Comparison of ENCODE assay signal across 10 mouse cellular contexts in the genomic region with DNA sequence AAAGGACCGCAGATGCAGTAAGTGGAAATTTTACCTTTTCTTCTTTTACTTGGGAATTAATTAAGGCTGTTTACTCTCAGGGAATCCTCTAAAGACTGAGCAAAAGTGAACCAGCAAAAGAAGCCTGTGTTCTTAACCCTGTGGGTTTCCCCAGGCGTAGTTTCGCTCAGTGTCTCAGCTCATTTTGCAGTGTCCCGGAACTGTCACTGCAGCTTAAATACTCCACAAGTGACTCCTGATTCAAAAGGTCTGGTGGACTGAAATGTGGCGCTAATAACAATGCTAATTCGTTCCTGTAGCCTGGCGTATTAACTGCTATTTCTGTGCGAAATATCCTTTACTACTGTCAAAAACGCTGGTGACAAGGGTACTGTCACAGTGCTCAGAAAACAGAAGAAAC. TPM values are rescaled to one million over a fixed set of nuclear protein-coding genes. Genes with fewer than 3 reads are reported as not detected.
A peak's percentile ranks its signal among the peaks of the same experiment; 100 is the strongest.
DNase-seq lines count a peak whose midpoint lies in the region; ATAC-seq lines count a peak whose summit lies in the region.
"Had no signal": no experiment of that assay in that cellular context is flagged by ENCODE, and none has a peak within 500 bp of the region (broad histone marks: within the 10 kb centered on the region; RNA-seq: fewer than 3 reads in every experiment).

No protein-coding gene starts in this region.

- H3K27ac ChIP-seq in limb, embryonic 15.5 days = peak overlapping the region; percentile 78
- H3K27ac ChIP-seq: liver, embryonic 13.5 days had no signal

- peak overlapping the region; percentile 47 for H3K4me2 ChIP-seq in limb, embryonic 15.5 days
- H3K4me2 ChIP-seq: liver, embryonic 13.5 days had no signal

- ATAC-seq in limb, embryonic 15.5 days (ENCODE audit: insufficient number of reproducible peaks, low FRiP score, low TSS enrichment, low read depth) = no peak

- no peaks in the 10 kb centered on the region for H3K9me3 ChIP-seq in limb, embryonic 15.5 days
- H3K9me3 ChIP-seq: liver, embryonic 13.5 days had no signal

- H3K36me3 ChIP-seq in limb, embryonic 15.5 days = no peaks in the 10 kb centered on the region
- H3K36me3 ChIP-seq: liver, embryonic 13.5 days had no signal

- 13% methylated on average over 9 of the region's 9 CpGs for WGBS in limb, embryonic 15.5 days

- peak overlapping the region; percentile 20; the same call in 1 of the 2 replicates for H3K9ac ChIP-seq in limb, embryonic 15.5 days
- H3K9ac ChIP-seq: liver, embryonic 13.5 days had no signal

- intact Hi-C loops in left cerebral cortex, postnatal 10 days (cut with DNase I) = no loop called here

- peaks cover 8% of the 10 kb centered on the region; the same call in 1 of the 2 replicates for H3K4me1 ChIP-seq in limb, embryonic 15.5 days
- H3K4me1 ChIP-seq: liver, embryonic 13.5 days had no signal

- DNase-seq in embryo, embryonic 11 days = peak; percentile 47
- no peak for DNase-seq in embryo, embryonic 10.5 days (ENCODE audit: low spot score)
- DNase-seq in lung, postnatal 10 days = peak; percentile 3
- DNase-seq in lung, postnatal 25 days (ENCODE audit: low spot score) = no peak
- no peak for DNase-seq in spleen, postnatal 14 days (ENCODE audit: low spot score in 2 of 2)
- DNase-seq in left cerebral cortex, postnatal 10 days (ENCODE audit: extremely low spot score in 1 of 2, low spot score in 2 of 2) = no peak
- no peak for DNase-seq in B cell, adult 2 months
- DNase-seq: liver, embryonic 13.5 days had no signal

- H3K27me3 ChIP-seq in limb, embryonic 15.5 days = no peaks in the 10 kb centered on the region
- H3K27me3 ChIP-seq: liver, embryonic 13.5 days had no signal

- H3K4me3 ChIP-seq in limb, embryonic 15.5 days = peak overlapping the region; percentile 42
- H3K4me3 ChIP-seq: erythroblast, embryonic 14.5 days; liver, embryonic 13.5 days had no signal

RNA-seq across cellular contexts. Expression of a gene that starts 0.5 kb away (rescaled TPM):
- polyA plus RNA-seq in limb, embryonic 15.5 days (2015; fragmentation: Nextera tagmentation; extraction: Ambion mirVana) = 32.9 and 44.2 TPM in 2 replicates
- 10 to 100 TPM; 36.5 to 38.5 TPM for total RNA-seq in left cerebral cortex, postnatal 10 days (2021)

Comparison
In these comparisons a context has a peak if more than half of its experiments do, and no peak if none do; other contexts are left out.
1. DNase-seq: peak in embryo, embryonic 11 days (single experiment) and lung, postnatal 10 days (single experiment); none in embryo, embryonic 10.5 days (single experiment), lung, postnatal 25 days (single experiment), spleen, postnatal 14 days (0 of 2), left cerebral cortex, postnatal 10 days (0 of 2) and B cell, adult 2 months (0 of 2).